Mouse (Mus musculus) gonadal fat pad, adult 2 months (tissue): ENCODE measurements around the gene Gm11168. TPM values are rescaled to one million over a fixed set of nuclear protein-coding genes. Genes with fewer than 3 reads are reported as not detected.
A peak's percentile ranks its signal among the peaks of the same experiment; 100 is the strongest.
"Not testable (repeated sequence)": the region's sequence is repeated elsewhere in the genome, so short reads cannot be mapped to it uniquely, and the experiment has no call there.

Experiments
- DNase-seq: peaks from one replicate; pipeline ENCODE4 v3.0.0-alpha.2; 2012; ENCODE audit warnings: low read depth
- polyA plus RNA-seq: library from polyadenylated mRNA; depleted of rRNA; stranded (reverse); fragments of >200 nt; gene quantifications from 2 replicates; pipeline ENCODE4 v1.2.3, GENCODE M21; 2012; rRNA removed

Gm11168 gene
- polyA plus RNA-seq = not detected in 2 replicates

GRCm38 (mm10) chr9:3002794-3003396 lies at the start of gene Gm11168:
Gene Gm11168, plus strand, starts transcription at chr9:3003346.
- DNase-seq = not testable (repeated sequence)

DNA sequence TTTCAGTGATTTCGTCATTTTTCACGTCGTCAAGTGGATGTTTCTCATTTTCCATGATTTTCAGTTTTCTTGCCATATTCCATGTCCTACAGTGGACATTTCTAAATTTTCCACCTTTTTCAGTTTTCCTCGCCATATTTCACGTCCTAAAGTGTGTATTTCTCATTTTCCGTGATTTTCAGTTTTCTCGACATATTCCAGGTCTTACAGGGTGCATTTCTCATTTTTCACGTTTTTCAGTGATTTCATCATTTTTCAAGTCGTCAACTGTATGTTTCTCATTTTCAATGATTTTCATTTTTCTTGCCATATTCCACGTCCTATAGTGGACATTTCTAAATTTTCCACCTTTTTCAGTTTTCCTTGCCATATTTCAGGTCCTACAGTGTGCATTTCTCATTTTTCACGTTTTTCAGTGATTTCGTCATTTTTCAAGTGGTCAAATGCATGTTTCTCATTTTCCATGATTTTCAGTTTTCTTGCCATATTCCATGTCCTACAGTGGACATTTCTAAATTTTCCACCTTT lies 2.6 kb upstream of the Gm11168 start, which contains the start of gene Gm10722:
Gene Gm10722 (plus strand): TSS at position 478 of the 528 bp plus-strand sequence.
- not testable (repeated sequence) for DNase-seq

- not testable (repeated sequence) for DNase-seq
Measured at GRCm38 (mm10) chr9:3001006-3001405, 2.1 kb upstream of the Gm11168 start.

DNA sequence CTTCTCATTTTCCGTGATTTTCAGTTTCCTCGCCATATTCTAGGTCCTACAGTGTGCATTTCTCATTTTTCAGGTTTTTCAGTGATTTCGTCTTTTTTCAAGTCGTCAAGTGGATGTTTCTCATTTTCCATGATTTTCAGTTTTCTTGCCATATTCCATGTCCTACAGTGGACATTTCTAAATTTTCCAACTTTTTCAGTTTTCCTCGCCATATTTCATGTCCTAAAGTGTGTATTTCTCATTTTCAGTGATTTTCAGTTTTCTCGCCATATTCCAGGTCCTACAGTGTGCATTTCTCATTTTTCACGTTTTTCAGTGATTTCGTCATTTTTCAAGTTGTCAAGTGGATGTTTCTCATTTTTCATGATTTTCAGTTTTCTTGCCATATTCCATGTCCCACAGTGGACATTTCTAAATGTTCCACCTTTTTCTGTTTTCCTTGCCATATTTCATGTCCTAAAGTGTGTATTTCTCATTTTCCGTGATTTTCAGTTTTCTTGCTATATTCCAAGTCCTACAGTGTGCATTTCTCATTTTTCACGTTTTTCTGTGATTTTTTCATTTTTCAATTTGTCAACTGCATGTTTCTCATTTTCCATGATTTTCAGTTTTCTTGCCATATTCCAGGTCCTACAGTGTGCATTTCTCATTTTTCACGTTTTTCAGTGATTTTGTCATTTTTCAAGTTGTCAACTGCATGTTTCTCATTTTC lies 1.0 kb upstream of the Gm11168 start:
- peak; percentile 0 for DNase-seq

DNA sequence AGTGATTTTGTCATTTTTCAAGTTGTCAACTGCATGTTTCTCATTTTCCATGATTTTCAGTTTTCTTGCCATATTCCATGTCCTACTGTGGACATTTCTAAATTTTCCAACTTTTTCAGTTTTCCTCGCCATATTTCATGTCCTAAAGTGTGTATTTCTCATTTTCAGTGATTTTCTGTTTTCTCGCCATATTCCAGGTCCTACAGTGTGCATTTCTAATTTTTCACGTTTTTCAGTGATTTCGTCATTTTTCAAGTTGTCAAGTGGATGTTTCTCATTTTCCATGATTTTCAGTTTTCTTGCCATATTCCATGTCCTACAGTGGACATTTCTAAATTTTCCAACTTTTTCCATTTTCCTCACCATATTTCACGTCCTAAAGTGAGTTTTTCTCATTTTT lies 3.0 kb downstream of the Gm11168 start:
- not testable (repeated sequence) for DNase-seq

DNA sequence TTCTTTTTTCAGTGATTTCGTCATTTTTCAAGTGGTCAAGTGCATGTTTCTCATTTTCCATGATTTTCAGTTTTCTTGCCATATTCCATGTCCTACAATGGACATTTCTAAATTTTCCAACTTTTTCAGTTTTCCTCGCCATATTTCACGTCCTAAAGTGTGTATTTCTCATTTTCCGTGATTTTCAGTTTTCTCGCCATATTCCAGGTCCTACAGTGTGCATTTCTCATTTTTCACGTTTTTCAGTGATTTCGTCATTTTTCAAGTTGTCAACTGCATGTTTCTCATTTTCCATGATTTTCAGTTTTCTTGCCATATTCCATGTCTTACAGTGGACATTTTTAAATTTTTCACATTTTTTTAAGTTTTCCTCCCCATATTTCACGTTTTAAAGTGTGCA lies 3.5 kb downstream of the Gm11168 start:
- not testable (repeated sequence) for DNase-seq

GRCm38 (mm10) chr9:3007272-3007671 lies 4.1 kb downstream of the Gm11168 start:
- DNase-seq = not testable (repeated sequence)

DNA sequence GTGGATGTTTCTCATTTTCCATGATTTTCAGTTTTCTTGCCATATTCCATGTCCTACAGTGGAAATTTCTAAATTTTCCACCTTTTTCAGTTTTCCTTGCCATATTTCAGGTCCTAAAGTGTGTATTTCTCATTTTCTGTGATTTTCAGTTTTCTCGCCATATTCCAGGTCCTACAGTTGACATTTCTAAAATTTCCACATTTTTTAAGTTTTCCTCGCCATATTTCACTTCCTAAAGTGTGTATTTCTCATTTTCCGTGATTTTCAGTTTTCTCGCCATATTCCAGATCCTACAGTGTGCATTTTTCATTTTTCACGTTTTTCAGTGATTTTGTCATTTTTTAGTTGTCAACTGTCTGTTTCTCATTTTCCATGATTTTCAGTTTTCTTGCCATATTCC lies 6.2 kb downstream of the Gm11168 start:
- not testable (repeated sequence) for DNase-seq

- DNase-seq = not testable (repeated sequence)
Measured at GRCm38 (mm10) chr9:3012054-3012621, 9.0 kb downstream of the Gm11168 start.

- not testable (repeated sequence) for DNase-seq
Measured at GRCm38 (mm10) chr9:3012733-3013279, 9.7 kb downstream of the Gm11168 start, which contains the start of gene Gm10721. Gene Gm10721, plus strand, starts transcription at chr9:3013140.

GRCm38 (mm10) chr9:3015354-3015753 lies 12.2 kb downstream of the Gm11168 start, which contains the start of gene Gm10720:
Gene Gm10720, plus strand, starts transcription at chr9:3015654.
- not testable (repeated sequence) for DNase-seq

DNA sequence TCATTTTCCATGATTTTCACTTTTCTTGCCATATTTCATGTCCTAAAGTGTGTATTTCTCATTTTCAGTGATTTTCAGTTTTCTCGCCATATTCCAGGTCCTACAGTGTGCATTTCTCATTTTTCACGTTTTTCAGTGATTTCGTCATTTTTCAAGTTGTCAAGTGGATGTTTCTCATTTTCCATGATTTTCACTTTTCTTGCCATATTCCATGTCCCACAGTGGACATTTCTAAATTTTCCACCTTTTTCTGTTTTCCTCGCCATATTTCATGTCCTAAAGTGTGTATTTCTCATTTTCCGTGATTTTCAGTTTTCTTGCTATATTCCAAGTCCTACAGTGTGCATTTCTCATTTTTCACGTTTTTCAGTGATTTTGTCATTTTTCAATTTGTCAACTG lies 12.8 kb downstream of the Gm11168 start:
- not testable (repeated sequence) for DNase-seq

DNA sequence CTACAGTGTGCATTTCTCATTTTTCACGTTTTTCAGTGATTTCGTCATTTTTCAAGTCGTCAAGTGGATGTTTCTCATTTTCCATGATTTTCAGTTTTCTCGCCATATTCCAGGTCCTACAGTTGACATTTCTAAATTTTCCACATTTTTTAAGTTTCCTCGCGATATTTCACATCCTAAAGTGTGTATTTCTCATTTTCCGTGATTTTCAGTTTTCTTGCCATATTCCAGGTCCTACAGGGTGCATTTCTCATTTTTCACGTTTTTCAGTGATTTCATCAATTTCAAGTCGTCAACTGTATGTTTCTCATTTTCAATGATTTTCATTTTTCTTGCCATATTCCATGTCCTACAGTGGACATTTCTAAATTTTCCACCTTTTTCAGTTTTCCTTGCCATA lies 14.0 kb downstream of the Gm11168 start, which contains the start of gene Gm10719:
Gene Gm10719 (plus strand): TSS at position 301 of the 400 bp plus-strand sequence.
- not testable (repeated sequence) for DNase-seq

DNA sequence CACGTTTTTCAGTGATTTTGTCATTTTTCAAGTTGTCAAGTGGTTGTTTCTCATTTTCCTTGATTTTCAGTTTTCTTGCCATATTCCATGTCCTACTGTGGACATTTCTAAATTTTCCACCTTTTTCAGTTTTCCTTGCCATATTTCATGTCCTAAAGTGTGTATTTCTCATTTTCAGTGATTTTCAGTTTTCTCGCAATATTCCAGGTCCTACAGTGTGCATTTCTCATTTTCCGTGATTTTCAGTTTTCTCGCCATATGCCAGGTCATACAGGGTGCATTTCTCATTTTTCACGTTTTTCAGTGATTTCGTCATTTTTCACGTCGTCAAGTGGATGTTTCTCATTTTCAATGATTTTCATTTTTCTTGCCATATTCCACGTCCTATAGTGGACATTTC lies 15.8 kb downstream of the Gm11168 start:
- not testable (repeated sequence) for DNase-seq

- not testable (repeated sequence) for DNase-seq
Measured at GRCm38 (mm10) chr9:3019835-3020727, 16.9 kb downstream of the Gm11168 start.

- not testable (repeated sequence) for DNase-seq
Measured at GRCm38 (mm10) chr9:3022316-3023008, 19.3 kb downstream of the Gm11168 start.

DNA sequence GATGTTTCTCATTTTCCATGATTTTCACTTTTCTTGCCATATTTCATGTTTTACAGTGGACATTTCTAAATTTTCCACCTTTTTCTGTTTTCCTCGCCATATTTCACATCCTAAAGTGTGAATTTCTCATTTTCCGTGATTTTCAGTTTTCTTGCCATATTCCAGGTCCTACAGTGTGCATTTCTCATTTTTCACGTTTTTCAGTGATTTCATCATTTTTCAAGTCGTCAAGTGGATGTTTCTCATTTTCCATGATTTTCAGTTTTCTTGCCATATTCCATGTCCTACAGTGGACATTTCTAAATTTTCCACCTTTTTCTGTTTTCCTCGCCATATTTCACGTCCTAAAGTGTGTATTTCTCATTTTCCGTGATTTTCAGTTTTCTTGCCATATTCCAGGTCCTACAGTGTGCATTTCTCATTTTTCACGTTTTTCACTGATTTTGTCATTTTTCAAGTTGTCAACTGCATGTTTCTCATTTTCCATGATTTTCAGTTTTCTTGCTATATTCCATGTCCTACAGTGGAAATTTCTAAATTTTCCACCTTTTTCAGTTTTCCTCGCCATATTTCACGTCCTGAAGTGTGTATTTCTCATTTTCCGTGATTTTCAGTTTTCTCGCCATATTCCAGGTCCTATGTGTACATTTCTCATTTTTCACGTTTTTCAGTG lies 20.3 kb downstream of the Gm11168 start, which contains the start of gene Gm10718:
Gene Gm10718 (plus strand): TSS at position 236 of the 673 bp plus-strand sequence.
- not testable (repeated sequence) for DNase-seq

DNA sequence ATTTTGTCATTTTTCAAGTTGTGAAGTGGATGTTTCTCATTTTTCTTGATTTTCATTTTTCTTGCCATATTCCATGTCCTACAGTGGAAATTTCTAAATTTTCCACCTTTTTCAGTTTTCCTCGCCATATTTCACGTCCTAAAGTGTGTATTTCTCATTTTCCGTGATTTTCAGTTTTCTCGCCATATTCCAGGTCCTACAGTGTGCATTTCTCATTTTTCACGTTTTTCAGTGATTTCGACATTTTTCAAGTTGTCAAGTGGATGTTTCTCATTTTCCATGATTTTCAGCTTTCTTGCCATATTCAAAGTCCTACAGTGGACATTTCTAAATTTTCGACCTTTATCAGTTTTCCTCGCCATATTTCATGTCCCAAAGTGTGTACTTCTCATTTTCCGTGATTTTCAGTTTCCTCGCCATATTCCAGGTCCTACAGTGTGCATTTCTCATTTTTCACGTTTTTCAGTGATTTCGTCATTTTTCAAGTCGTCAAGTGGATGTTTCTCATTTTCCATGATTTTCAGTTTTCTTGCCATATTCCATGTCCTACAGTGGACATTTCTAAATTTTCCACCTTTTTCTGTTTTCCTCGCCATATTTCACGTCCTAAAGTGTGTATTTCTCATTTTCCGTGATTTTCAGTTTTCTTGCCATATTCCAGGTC lies 21.0 kb downstream of the Gm11168 start:
- not testable (repeated sequence) for DNase-seq

DNA sequence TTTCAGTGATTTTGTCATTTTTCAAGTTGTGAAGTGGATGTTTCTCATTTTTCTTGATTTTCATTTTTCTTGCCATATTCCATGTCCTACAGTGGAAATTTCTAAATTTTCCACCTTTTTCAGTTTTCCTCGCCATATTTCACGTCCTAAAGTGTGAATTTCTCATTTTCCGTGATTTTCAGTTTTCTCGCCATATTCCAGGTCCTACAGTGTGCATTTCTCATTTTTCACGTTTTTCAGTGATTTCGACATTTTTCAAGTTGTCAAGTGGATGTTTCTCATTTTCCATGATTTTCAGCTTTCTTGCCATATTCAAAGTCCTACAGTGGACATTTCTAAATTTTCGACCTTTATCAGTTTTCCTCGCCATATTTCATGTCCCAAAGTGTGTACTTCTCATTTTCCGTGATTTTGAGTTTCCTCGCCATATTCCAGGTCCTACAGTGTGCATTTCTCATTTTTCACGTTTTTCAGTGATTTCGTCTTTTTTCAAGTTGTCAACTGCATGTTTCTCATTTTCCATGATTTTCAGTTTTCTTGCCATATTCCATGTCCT lies 21.8 kb downstream of the Gm11168 start, which contains the start of gene Gm10717:
Gene Gm10717 (plus strand): TSS at position 506 of the 556 bp plus-strand sequence.
- not testable (repeated sequence) for DNase-seq
